Mouse (Mus musculus) megakaryocyte, embryonic 14.5 days (primary cell): Measurements from ENCODE around the gene Hist1h4f.

ENCODE experiments used
- FLI1 ChIP-seq: IDR thresholded peaks from 2 replicates; pipeline ENCODE4 v1.6.1; 2012; ENCODE audit warnings: low read length, inconsistent platforms, mixed read lengths
- GATA1 ChIP-seq: IDR thresholded peaks from 3 replicates; pipeline ENCODE4 v1.6.1; 2012; ENCODE audit warnings: mixed read lengths, low read length, inconsistent platforms, borderline replicate concordance

GRCm38 (mm10) chr13:23538249-23538648, 13.2 kb downstream of the Hist1h4f start:
- TF ChIP-seq GATA1 (no peak), FLI1 (no peak)
